Mouse (Mus musculus) liver, embryonic 14.5 days (tissue): ENCODE measurements at regions not wholly inside any gene's neighbourhood (a gene's known extent, or its start where the extent isn't known, plus 50 kb on each side); places are given as distances from the start of the nearest gene placed in this dataset.
A peak's percentile ranks its signal among the peaks of the same experiment; 100 is the strongest.

Experiments used
- ATAC-seq: fragments of 200-750 bp; cut with Nextera tagmentation; 2 replicates; pipeline ENCODE4 v1.8.0; 2017; ENCODE audit warnings: moderate number of reproducible peaks, mild to moderate bottlenecking, moderate library complexity; ENCODE audit not compliant: insufficient read depth
- DNase-seq, 3 experiments: peaks; one replicate each; pipeline ENCODE4 v3.0.0-alpha.2; 2012 to 2013; ENCODE audit warnings: low read depth in 3 of 3, low spot score in 3 of 3
- H3K27ac ChIP-seq: fragments of 300-500 bp; sonication (generic); 2 replicates; pipeline ENCODE4 v1.5.1; 2014; ENCODE audit warnings: moderate library complexity, mild to moderate bottlenecking, control low read depth, inconsistent platforms
- H3K27me3 ChIP-seq: fragments of 300-500 bp; sonication (generic); 2 replicates; pipeline ENCODE4 v1.6.1; 2014; ENCODE audit warnings: mild to moderate bottlenecking, low read length, moderate library complexity; ENCODE audit not compliant: control insufficient read depth, insufficient read depth
- H3K36me3 ChIP-seq: fragments of 300-500 bp; sonication (generic); replicated peaks from 2 replicates; pipeline ENCODE4 v1.6.1; 2014; ENCODE audit warnings: low read depth; ENCODE audit not compliant: control insufficient read depth, insufficient read depth
- H3K4me1 ChIP-seq, 2 experiments: fragments of 200-500 bp in 1 of 2; fragments of 300-500 bp in 1 of 2; sonication (generic) in 1 of 2; replicated peaks; 2 replicates each; pipeline ENCODE4 v1.6.1; 2012 to 2014; ENCODE audit warnings: antibody characterized with exemption in 1 of 2, inconsistent platforms in 1 of 2, low read length in 1 of 2; ENCODE audit not compliant: control insufficient read depth in 2 of 2, insufficient read depth in 2 of 2
- H3K4me2 ChIP-seq: fragments of 300-500 bp; sonication (generic); 2 replicates; pipeline ENCODE4 v1.6.1; 2014; ENCODE audit warnings: low read depth, mild to moderate bottlenecking, control low read depth, moderate library complexity
- H3K4me3 ChIP-seq, 2 experiments: fragments of 200-500 bp in 1 of 2; fragments of 300-500 bp in 1 of 2; sonication (generic) in 1 of 2; 2 replicates each; pipeline ENCODE4 v1.5.1; 2012 to 2014; ENCODE audit warnings: low read depth in 2 of 2, low read length in 2 of 2, mild to moderate bottlenecking in 2 of 2, control low read depth in 1 of 2, inconsistent platforms in 1 of 2, moderate library complexity in 1 of 2; ENCODE audit not compliant: insufficient read depth in 1 of 2
- H3K9ac ChIP-seq: fragments of 300-500 bp; sonication (generic); replicated peaks from 2 replicates; pipeline ENCODE4 v1.6.1; 2014; ENCODE audit warnings: mild to moderate bottlenecking, control low read depth, moderate library complexity
- H3K9me3 ChIP-seq: fragments of 300-500 bp; sonication (generic); 2 replicates; pipeline ENCODE4 v1.6.1; 2016; ENCODE audit warnings: low read length, mixed read lengths; ENCODE audit not compliant: control insufficient read depth
- CTCF ChIP-seq: IDR thresholded peaks from 2 replicates; pipeline ENCODE4 v1.5.1; 2016; ENCODE audit warnings: antibody characterized with exemption, low read depth, control low read depth
- EP300 ChIP-seq: IDR thresholded peaks from 2 replicates; pipeline ENCODE4 v1.6.1; 2016; ENCODE audit warnings: antibody characterized with exemption, low read depth
- WGBS: fragments of 180-500 bp; shearing (Covaris S2); extraction: QIAGEN DNeasy Blood & Tissue Kit; methylation state at CpG from one replicate; pipeline ENCODE4 v1.1.7; 2014; ENCODE audit not compliant: insufficient replicate concordance; 5-methylcytosine and 5-hydroxymethylcytosine counted together

DNA sequence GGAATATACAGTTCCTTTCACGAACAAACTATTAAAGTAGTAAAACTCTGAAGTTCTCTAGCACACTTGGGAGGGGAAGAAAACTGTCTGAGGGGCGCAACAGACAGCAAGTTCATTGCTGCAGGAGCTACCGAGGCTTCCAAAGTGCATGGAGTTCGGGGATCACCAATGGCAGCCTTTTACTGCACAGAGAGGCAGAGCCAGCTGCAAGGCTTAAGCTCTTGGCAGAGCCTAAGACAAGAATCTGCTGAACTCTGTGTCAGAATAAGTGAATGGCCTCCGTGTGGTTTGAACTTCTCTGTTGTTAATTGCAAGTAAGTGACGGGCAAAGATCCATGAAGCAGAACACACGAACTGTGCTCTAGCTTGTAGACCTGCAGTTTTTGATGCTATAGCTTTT, 656.2 kb downstream of the Slc16a7 start:
- no peak overlapping the region for H3K27ac ChIP-seq
- H3K4me3 ChIP-seq: no peak overlapping the region
- no peak for DNase-seq
- no peak overlapping the region for H3K9ac ChIP-seq
- H3K4me2 ChIP-seq: no peak overlapping the region
- no peak for ATAC-seq
- no peak for TF ChIP-seq CTCF
- TF ChIP-seq EP300: no peak
- no peaks in the 10 kb centered on the region for H3K9me3 ChIP-seq
- H3K4me1 ChIP-seq: no peaks in the 10 kb centered on the region
- no peaks in the 10 kb centered on the region for H3K27me3 ChIP-seq
- no peaks in the 10 kb centered on the region for H3K36me3 ChIP-seq
- WGBS: 52% methylated on average over 7 of the region's 7 CpGs

- 71% methylated on average over 2 of the region's 2 CpGs for WGBS
- Histone ChIP-seq H3K4me2 (no peak overlapping the region), H3K4me3 (no peak overlapping the region), H3K36me3 (no peaks in the 10 kb centered on the region), H3K9me3 (no peaks in the 10 kb centered on the region), H3K27ac (no peak overlapping the region), H3K4me1 (no peaks in the 10 kb centered on the region), H3K27me3 (no peaks in the 10 kb centered on the region), H3K9ac (no peak overlapping the region)
- no peak for DNase-seq
- no peak for ATAC-seq
- TF ChIP-seq EP300: no peak
- TF ChIP-seq CTCF: no peak
These were observed 656.9 kb downstream of the Slc16a7 start for GRCm38 (mm10) chr10:124732342-124732741.

DNA sequence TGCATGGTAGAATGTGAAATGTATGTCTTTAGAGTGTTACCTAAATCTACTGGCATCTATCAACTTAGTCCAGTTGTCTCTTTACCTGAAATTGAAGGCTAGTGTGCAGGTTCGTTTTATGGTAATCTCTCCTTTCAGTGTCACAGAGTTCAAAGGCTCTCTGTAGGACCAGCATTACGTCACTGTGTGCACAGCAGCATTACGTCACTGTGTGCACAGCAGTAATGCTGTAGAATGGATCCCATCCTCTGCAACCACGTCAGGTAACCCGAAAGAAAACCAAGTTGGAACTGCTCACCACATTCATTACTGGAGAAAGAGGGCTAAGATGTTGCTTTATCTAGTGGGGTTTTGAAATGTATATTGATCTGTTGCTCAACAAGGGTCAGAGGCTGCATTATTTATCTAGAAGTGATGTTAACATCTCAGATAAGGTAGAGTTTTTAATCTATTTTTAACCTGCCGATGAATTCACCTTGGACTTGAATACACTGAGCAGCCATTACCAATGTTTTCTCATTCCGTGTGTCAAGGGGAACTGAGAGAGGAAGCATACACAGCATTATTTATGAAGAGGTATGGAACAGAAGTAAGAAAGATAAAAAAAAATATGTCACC, 657.9 kb downstream of the Slc16a7 start:
- no peak overlapping the region for H3K27ac ChIP-seq
- 0 out of 2 replicates have a peak, but pooled peaks have one; percentile 35 for ATAC-seq
- 55% methylated on average over 7 of the region's 7 CpGs for WGBS
- no peak overlapping the region for H3K9ac ChIP-seq
- no peaks in the 10 kb centered on the region for H3K9me3 ChIP-seq
- DNase-seq: no peak
- TF ChIP-seq EP300 (no peak), CTCF (no peak)
- no peak overlapping the region for H3K4me2 ChIP-seq
- H3K27me3 ChIP-seq: no peaks in the 10 kb centered on the region
- no peak overlapping the region for H3K4me3 ChIP-seq
- no peaks in the 10 kb centered on the region for H3K36me3 ChIP-seq
- no peaks in the 10 kb centered on the region for H3K4me1 ChIP-seq

DNA sequence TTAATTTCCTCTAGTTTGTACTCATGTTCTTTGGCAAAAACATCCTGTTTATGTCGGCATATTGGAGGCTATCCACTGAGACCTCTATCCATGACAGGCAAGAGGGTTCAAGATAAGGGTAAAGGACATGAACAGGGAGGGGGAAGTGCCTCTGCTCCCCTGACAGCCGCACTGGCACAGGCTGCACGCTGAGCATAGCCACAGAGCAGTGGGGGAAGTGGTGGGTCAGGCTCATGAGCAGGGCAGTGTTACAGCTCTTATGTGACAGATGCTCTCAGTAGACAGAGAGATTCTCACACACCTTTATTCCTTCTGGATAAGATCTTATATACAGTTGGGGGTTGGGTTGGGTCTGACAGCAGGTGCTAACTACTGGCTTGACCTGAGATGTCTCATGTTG, 676.6 kb downstream of the Slc16a7 start:
- H3K36me3 ChIP-seq: no peaks in the 10 kb centered on the region
- no peaks in the 10 kb centered on the region for H3K9me3 ChIP-seq
- TF ChIP-seq EP300: no peak
- 58% methylated on average over 3 of the region's 3 CpGs for WGBS
- H3K9ac ChIP-seq: no peak overlapping the region
- no peaks in the 10 kb centered on the region for H3K4me1 ChIP-seq
- ATAC-seq (no peak), DNase-seq (no peak)
- no peaks in the 10 kb centered on the region for H3K27me3 ChIP-seq
- no peak overlapping the region for H3K27ac ChIP-seq
- no peak overlapping the region for H3K4me2 ChIP-seq
- no peak overlapping the region for H3K4me3 ChIP-seq

DNA sequence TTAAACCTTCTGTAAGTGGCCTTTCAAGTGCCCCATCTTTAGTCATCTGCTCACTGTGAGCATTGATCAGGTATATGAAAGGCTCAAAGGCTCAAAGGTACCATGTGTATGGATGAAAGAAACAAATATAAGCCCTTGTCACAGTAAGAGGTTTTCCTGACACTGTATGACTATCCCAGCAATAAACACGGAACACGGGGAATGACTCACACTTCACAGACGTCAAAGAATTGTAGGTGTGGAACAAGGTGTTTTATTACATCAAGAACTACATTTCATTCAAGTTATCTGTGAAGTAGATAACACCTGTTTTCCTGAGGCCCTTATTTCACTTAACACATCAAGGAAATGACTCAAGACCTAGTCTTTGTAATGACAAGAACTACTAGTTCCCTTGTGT, 678.3 kb downstream of the Slc16a7 start:
- Histone ChIP-seq H3K36me3 (no peaks in the 10 kb centered on the region), H3K9me3 (no peaks in the 10 kb centered on the region), H3K4me3 (no peak overlapping the region), H3K4me2 (no peak overlapping the region), H3K9ac (no peak overlapping the region), H3K27ac (no peak overlapping the region), H3K27me3 (no peaks in the 10 kb centered on the region), H3K4me1 (no peaks in the 10 kb centered on the region)
- no peak for DNase-seq
- ATAC-seq: no peak
- 68% methylated on average over 3 of the region's 3 CpGs for WGBS
- TF ChIP-seq CTCF: no peak
- TF ChIP-seq EP300: no peak
